Mouse (Mus musculus) cerebellum, postnatal 25 days (tissue): Measurements from ENCODE around the gene Wdr48.
A peak's percentile ranks its signal among the peaks of the same experiment; 100 is the strongest.

Source experiments
- DNase-seq, 2 experiments: peaks; one replicate each; pipeline ENCODE4 v3.0.0; 2021; ENCODE audit warnings: mixed read lengths in 2 of 2

Wdr48 gene

GRCm38 (mm10) chr9:119925120-119925657 lies 30.5 kb downstream of the Wdr48 start:
- no peak for DNase-seq

- no peak for DNase-seq
Observed at GRCm38 (mm10) chr9:119925729-119926128, 31.1 kb downstream of the Wdr48 start.

GRCm38 (mm10) chr9:119926497-119926896 lies 31.8 kb downstream of the Wdr48 start:
- no peak for DNase-seq

- no peak for DNase-seq
Observed at GRCm38 (mm10) chr9:119932358-119932757, 37.7 kb downstream of the Wdr48 start.

- no peak for DNase-seq
Observed at GRCm38 (mm10) chr9:119933675-119934074, 39.0 kb downstream of the Wdr48 start.

GRCm38 (mm10) chr9:119937005-119937773 lies 42.5 kb downstream of the Wdr48 start, which contains the start of the genes Gorasp1 and Ttc21a:
Gene Gorasp1, minus strand, starts transcription at chr9:119937565.
Gene Ttc21a, plus strand, starts transcription at chr9:119937606.
- peak; percentile 95 to 97 for DNase-seq

- DNase-seq = no peak
Observed at GRCm38 (mm10) chr9:119938496-119938895, 43.8 kb downstream of the Wdr48 start.

- no peak for DNase-seq
Observed at GRCm38 (mm10) chr9:119939646-119940045, 45.0 kb downstream of the Wdr48 start.

GRCm38 (mm10) chr9:119941407-119941806 lies 46.7 kb downstream of the Wdr48 start:
- DNase-seq = no peak

GRCm38 (mm10) chr9:119941861-119942260 lies 47.2 kb downstream of the Wdr48 start:
- DNase-seq = peak; percentile 62 to 66

GRCm38 (mm10) chr9:119943326-119943725 lies 48.6 kb downstream of the Wdr48 start:
- DNase-seq = no peak

GRCm38 (mm10) chr9:119945173-119945900 lies 50.7 kb downstream of the Wdr48 start:
- no peak for DNase-seq

GRCm38 (mm10) chr9:119948804-119949203 lies 54.1 kb downstream of the Wdr48 start:
- no peak for DNase-seq

- no peak for DNase-seq
Observed at GRCm38 (mm10) chr9:119950434-119950833, 55.8 kb downstream of the Wdr48 start.

GRCm38 (mm10) chr9:119951388-119951787 lies 56.7 kb downstream of the Wdr48 start:
- no peak for DNase-seq

- no peak for DNase-seq
Observed at GRCm38 (mm10) chr9:119958835-119959234, 64.2 kb downstream of the Wdr48 start.

GRCm38 (mm10) chr9:119962216-119962615 lies 67.5 kb downstream of the Wdr48 start:
- no peak for DNase-seq

- peak; percentile 67 to 81 for DNase-seq
Observed at GRCm38 (mm10) chr9:119962987-119963667, 68.4 kb downstream of the Wdr48 start.

- DNase-seq = no peak
Observed at GRCm38 (mm10) chr9:119964206-119964605, 69.5 kb downstream of the Wdr48 start.

- DNase-seq = no peak
Observed at GRCm38 (mm10) chr9:119965186-119965585, 70.5 kb downstream of the Wdr48 start.

- no peak for DNase-seq
Observed at GRCm38 (mm10) chr9:119966221-119966910, 71.7 kb downstream of the Wdr48 start.

GRCm38 (mm10) chr9:119969811-119970210 lies 75.1 kb downstream of the Wdr48 start:
- DNase-seq = no peak
